17 mouse cellular contexts compared by ENCODE assay signal in the genomic region with DNA sequence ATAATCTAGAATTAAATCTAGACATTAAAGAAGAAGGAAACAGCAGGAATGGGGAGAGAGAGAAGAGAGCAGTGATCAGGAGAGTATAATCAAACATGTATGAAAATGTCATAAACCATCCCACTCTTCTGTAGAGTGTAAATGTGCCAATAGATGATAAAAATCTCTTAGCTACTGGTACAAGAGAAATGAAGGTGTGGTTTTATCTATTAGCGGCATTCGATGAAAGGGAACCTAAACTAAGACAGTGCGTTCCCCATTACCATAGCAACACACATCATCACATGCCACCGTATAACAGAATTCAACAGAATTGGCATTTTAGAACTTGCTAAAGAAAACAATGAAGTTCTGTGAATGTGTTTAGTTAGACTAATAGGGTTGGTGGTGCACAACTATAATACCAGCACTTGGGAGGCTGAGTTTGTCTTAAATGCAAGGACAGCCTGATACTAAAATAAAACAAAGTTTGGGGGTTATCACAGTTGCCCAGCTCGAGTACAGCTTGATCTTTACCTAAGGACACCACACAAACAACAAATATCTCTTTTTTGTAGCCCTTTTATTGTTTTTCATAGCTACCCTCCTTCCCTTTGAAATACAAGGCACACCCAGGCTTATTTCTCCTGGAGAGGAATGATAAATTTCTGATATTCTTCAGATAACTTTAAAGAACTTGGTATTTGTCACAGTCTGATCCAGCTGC. TPM values are rescaled to one million over a fixed set of nuclear protein-coding genes. Genes with fewer than 3 reads are reported as not detected.
"Had no signal": no experiment of that assay in that cellular context is flagged by ENCODE, and none has a peak within 500 bp of the region (broad histone marks: within the 10 kb centered on the region; RNA-seq: fewer than 3 reads in every experiment).

No protein-coding gene starts in this region.

- H3K9me3 ChIP-seq: limb, embryonic 12.5 days; lung, embryonic 15.5 days; megakaryocyte, embryonic 14.5 days; midbrain, embryonic 12.5 days; neural tube, embryonic 13.5 days had no signal

- H3K4me3 ChIP-seq: layer of hippocampus, adult 2 months; left cerebral cortex, adult 2 months; limb, embryonic 12.5 days; lung, embryonic 15.5 days; megakaryocyte, embryonic 14.5 days; midbrain, embryonic 12.5 days; neural tube, embryonic 13.5 days had no signal

- H3K27me3 ChIP-seq: limb, embryonic 12.5 days; lung, embryonic 15.5 days; megakaryocyte, embryonic 14.5 days; midbrain, embryonic 12.5 days; neural tube, embryonic 13.5 days had no signal

- H3K27ac ChIP-seq: layer of hippocampus, adult 2 months; left cerebral cortex, adult 2 months; limb, embryonic 12.5 days; lung, embryonic 15.5 days; macrophage; midbrain, embryonic 12.5 days; neural tube, embryonic 13.5 days had no signal

- H3K9ac ChIP-seq: limb, embryonic 12.5 days; lung, embryonic 15.5 days; midbrain, embryonic 12.5 days; neural tube, embryonic 13.5 days had no signal

- DNase-seq: kidney, adult 11 months; kidney, postnatal 10 days; kidney, postnatal 4 days; lung, postnatal 14 days; retina, postnatal 1 day had no signal

- H3K4me2 ChIP-seq: limb, embryonic 12.5 days; lung, embryonic 15.5 days; midbrain, embryonic 12.5 days; neural tube, embryonic 13.5 days had no signal

- ATAC-seq: midbrain, embryonic 16.5 days had no signal

- H3K36me3 ChIP-seq: limb, embryonic 12.5 days; lung, embryonic 15.5 days; midbrain, embryonic 12.5 days; neural tube, embryonic 13.5 days had no signal

- H3K4me1 ChIP-seq: limb, embryonic 12.5 days; midbrain, embryonic 12.5 days; neural tube, embryonic 13.5 days had no signal

RNA-seq across cellular contexts. Expression of gene Fam71d, which starts 13.1 kb away (rescaled TPM):
- total RNA-seq: liver, adult 2 months had no signal
- polyA plus RNA-seq: limb, embryonic 12.5 days; liver, adult 2 months; lung, embryonic 15.5 days; macrophage; midbrain, embryonic 12.5 days; spleen, adult 2 months; stomach, embryonic 16.5 days had no signal
